Mouse (Mus musculus): Measurements from ENCODE around the gene Pla2g15.

- TF ChIP-seq CTCF (IDR thresholded peaks at IDR 0.05; ENCODE audit: low read depth) (peak; percentile 69), EP300 (optimal IDR thresholded peaks at IDR 0.05) (no peak)
These were observed 34.3 kb upstream of the Pla2g15 start for GRCm38 (mm10) chr8:106115897-106116296.

Data from stomach, postnatal 0 days (tissue).